Mouse (Mus musculus) erythroblast, embryonic 14.5 days (primary cell): ENCODE results near the gene Ramp1.

Experiments used
- GATA1 ChIP-seq: IDR thresholded peaks from 2 replicates; pipeline ENCODE4 v1.6.1; 2012; ENCODE audit warnings: low read length, inconsistent platforms, mixed read lengths
- TAL1 ChIP-seq: IDR thresholded peaks from 3 replicates; pipeline ENCODE4 v1.6.1; 2012; ENCODE audit warnings: low read length, inconsistent platforms, mixed read lengths

GRCm38 (mm10) chr1:91240685-91241084, 61.1 kb downstream of the Ramp1 start:
- TF ChIP-seq GATA1: no peak
- no peak for TF ChIP-seq TAL1
